Mouse (Mus musculus) olfactory bulb, adult 2 months (tissue): ENCODE data around the gene Rnf144b.

Source experiments
- CTCF ChIP-seq: fragments of 200-500 bp; IDR thresholded peaks from 2 replicates; pipeline ENCODE4 v1.5.1; 2012; ENCODE audit warnings: low read depth, mild to moderate bottlenecking, low read length, moderate library complexity; ENCODE audit not compliant: insufficient read depth
- POLR2A ChIP-seq: fragments of 200-500 bp; IDR thresholded peaks from 2 replicates; pipeline ENCODE4 v1.6.1; 2012; ENCODE audit warnings: mild to moderate bottlenecking, low read depth, low read length, moderate library complexity; ENCODE audit not compliant: insufficient read depth

DNA sequence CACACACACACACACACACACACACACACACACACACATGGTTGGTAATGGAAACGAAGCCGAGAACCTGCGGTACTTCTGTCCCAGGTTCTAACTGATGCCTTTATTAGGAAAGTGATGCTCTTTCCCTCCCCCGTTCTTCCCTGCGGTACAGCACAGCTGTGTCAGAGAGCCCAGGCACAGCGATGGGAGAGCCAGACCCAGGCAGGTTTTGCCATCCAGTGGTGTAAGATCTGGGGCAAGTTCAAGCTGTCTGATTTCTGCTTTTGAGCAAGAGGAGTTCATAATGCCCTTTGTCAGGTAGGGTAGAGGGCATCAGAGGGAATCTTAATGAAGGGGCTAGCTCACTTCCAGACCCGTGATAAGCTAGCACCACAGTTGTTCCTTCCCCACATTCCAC is 89.1 kb downstream of the Rnf144b start:
- no peak for TF ChIP-seq CTCF
- no peak for TF ChIP-seq POLR2A
